Mouse (Mus musculus): ENCODE measurements around the gene Cenpv. TPM values are rescaled to one million over a fixed set of nuclear protein-coding genes. Genes with fewer than 3 reads are reported as not detected.

The Cenpv gene
- total RNA-seq, 1 experiment: 66.5 TPM

DNA sequence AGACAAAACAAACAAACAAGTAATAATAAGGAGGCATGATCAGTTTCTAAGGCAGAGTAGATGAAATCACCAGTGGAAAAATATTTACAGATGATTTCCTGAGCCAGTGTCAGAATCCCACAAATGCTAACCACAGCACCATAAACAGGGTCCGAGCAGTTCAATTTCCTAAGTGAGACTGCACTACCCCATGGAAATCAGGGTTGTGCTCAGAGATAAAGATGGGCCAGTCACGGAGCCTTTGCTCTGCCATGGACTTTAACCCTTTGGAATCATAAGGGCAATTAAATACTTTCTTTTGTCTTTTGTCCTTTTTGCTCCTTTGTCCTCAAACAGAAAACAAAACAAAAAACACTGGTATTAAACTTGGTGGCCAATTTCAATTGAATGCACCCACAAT, 16.8 kb downstream of the Cenpv start:
- no peaks in the 10 kb centered on the region for H3K9me3 ChIP-seq (ENCODE audit: control insufficient read depth, insufficient read depth, low read depth, low read length)
- TF ChIP-seq CHD2 (IDR thresholded peaks at IDR 0.05; ENCODE audit: low read depth, low read length): no peak
- TF ChIP-seq HCFC1 (IDR thresholded peaks at IDR 0.05; ENCODE audit: borderline replicate concordance, insufficient read depth, low read length): no peak
- no peak for TF ChIP-seq MAFK (IDR thresholded peaks at IDR 0.05; ENCODE audit: insufficient read depth, low read depth, low read length)
- TF ChIP-seq ZC3H11A (IDR thresholded peaks at IDR 0.05; ENCODE audit: borderline replicate concordance, low read depth, low read length): no peak
- TF ChIP-seq ZNF384 (IDR thresholded peaks at IDR 0.05; ENCODE audit: low read depth, low read length): no peak
- H3K4me1 ChIP-seq (ENCODE audit: control insufficient read depth in 2 of 2, insufficient read depth in 2 of 2, low read length in 2 of 2, poor library complexity in 1 of 2): peaks cover 0 to 11% of the 10 kb centered on the region in 2 experiments; a peak in 2 of 4 replicates
- no peak overlapping the region for H3K9ac ChIP-seq (ENCODE audit: insufficient read depth, low read depth, low read length, poor library complexity, severe bottlenecking)
- no peak for DNase-seq (ENCODE audit: low read depth, low spot score)
- H3K36me3 ChIP-seq (ENCODE audit: control insufficient read depth, insufficient read depth, low read length, poor library complexity, severe bottlenecking): peaks cover 9% of the 10 kb centered on the region
- in situ Hi-C loops (cut with MboI; ENCODE audit: low sequenced_read_pairs in 2 of 2, unreplicated experiment in 2 of 2): no loop called here
- no peak overlapping the region for H3K4me3 ChIP-seq (ENCODE audit: insufficient read depth in 1 of 2, low read depth in 1 of 2, low read length in 2 of 2, poor library complexity in 1 of 2, severe bottlenecking in 1 of 2)
- H3K27ac ChIP-seq (ENCODE audit: insufficient read depth, low read depth, low read length, poor library complexity, severe bottlenecking): no peak overlapping the region

DNA sequence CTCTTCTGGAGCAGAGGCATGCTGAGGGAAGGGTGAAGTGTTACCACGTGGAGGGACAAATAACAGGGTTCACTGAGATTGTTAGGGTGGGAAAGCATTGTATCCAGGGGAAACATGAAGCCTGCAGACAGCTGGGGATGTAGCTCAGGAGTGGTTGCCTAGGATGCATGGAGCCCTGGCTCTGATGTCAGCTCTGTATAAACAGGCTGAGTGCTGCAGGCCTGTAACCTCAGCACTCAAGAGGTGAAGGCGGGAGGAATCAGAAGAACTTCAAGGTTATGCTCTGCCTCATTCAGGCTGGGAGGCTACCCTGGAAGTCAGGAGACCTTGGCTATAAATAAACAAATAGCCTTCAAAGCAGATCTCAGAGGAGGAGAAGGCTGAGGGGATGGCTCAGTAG, 20.1 kb downstream of the Cenpv start:
- Histone ChIP-seq H3K27ac (ENCODE audit: insufficient read depth, low read depth, low read length, poor library complexity, severe bottlenecking) (no peak overlapping the region), H3K36me3 (ENCODE audit: control insufficient read depth, insufficient read depth, low read length, poor library complexity, severe bottlenecking) (no peaks in the 10 kb centered on the region), H3K4me3 (ENCODE audit: insufficient read depth in 1 of 2, low read depth in 1 of 2, low read length in 2 of 2, poor library complexity in 1 of 2, severe bottlenecking in 1 of 2) (no peak overlapping the region), H3K9ac (ENCODE audit: insufficient read depth, low read depth, low read length, poor library complexity, severe bottlenecking) (no peak overlapping the region), H3K9me3 (ENCODE audit: control insufficient read depth, insufficient read depth, low read depth, low read length) (no peaks in the 10 kb centered on the region), H3K4me1 (ENCODE audit: control insufficient read depth in 2 of 2, insufficient read depth in 2 of 2, low read length in 2 of 2, poor library complexity in 1 of 2) (peaks cover 0 to 8% of the 10 kb centered on the region in 2 experiments; a peak in 2 of 4 replicates)
- in situ Hi-C loops (cut with MboI; ENCODE audit: low sequenced_read_pairs in 2 of 2, unreplicated experiment in 2 of 2): no loop called here
- DNase-seq (ENCODE audit: low read depth, low spot score): no peak
- TF ChIP-seq MAFK (IDR thresholded peaks at IDR 0.05; ENCODE audit: insufficient read depth, low read depth, low read length) (no peak), ZNF384 (IDR thresholded peaks at IDR 0.05; ENCODE audit: low read depth, low read length) (no peak), ZC3H11A (IDR thresholded peaks at IDR 0.05; ENCODE audit: borderline replicate concordance, low read depth, low read length) (no peak), CHD2 (IDR thresholded peaks at IDR 0.05; ENCODE audit: low read depth, low read length) (no peak), HCFC1 (IDR thresholded peaks at IDR 0.05; ENCODE audit: borderline replicate concordance, insufficient read depth, low read length) (no peak)

DNA sequence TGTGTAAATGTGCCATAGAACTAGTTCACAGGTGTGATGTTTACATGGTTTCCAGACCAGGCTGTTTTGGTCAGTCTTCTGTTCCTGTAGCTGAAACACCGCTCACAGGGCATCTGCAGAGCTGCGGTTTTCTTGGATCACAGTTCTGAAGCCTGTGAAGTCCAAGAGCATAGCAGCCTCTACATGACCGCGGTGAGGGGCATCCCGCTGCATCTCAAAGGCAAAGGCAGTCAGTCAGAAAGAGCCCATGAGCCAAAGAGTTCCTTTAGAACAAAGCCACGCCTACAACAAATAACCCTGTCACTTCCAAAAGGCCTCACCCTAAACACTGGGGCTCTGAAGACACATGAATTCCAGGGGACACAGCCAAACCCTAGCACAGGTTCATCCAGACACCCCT, 25.8 kb downstream of the Cenpv start:
- peak overlapping the region; percentile 14 to 73; a peak in 3 of 4 replicates for H3K4me3 ChIP-seq (ENCODE audit: insufficient read depth in 1 of 2, low read depth in 1 of 2, low read length in 2 of 2, poor library complexity in 1 of 2, severe bottlenecking in 1 of 2)
- in situ Hi-C loops (cut with MboI; ENCODE audit: low sequenced_read_pairs in 2 of 2, unreplicated experiment in 2 of 2): no loop called here
- peak overlapping the region; percentile 100 for H3K27ac ChIP-seq (ENCODE audit: insufficient read depth, low read depth, low read length, poor library complexity, severe bottlenecking)

DNA sequence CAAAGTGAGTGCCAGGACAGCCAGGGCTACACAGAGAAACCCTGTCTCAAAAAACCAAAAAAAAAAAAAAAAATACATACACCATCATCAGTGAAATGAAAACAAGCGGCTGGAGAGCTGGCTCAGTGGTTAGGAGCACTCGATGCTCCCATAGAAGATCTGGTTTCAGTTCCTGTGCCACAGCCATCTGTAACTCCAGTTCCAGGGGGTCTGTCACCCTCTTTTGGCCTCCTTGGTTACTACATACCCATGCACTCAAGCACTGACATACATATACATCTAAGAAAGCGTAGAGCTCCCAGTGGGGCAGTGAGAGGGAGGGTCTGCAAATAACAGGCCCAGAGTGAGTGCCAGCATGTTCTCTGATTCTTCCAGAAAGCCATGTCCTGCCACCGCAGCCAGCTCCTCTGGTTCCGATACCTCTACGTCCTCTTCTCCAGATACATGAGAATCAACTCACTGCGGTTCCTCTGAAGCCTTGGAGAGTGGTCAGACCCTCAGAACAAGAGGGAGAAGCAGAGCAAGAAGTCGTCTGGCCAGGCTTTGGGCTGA, 26.5 kb downstream of the Cenpv start:
- Histone ChIP-seq H3K4me1 (ENCODE audit: control insufficient read depth in 2 of 2, insufficient read depth in 2 of 2, low read length in 2 of 2, poor library complexity in 1 of 2) (peaks cover 6 to 10% of the 10 kb centered on the region in 2 experiments; a peak in 2 of 4 replicates), H3K36me3 (ENCODE audit: control insufficient read depth, insufficient read depth, low read length, poor library complexity, severe bottlenecking) (peaks cover 18% of the 10 kb centered on the region), H3K27ac (ENCODE audit: insufficient read depth, low read depth, low read length, poor library complexity, severe bottlenecking) (peak overlapping the region; percentile 100), H3K9ac (ENCODE audit: insufficient read depth, low read depth, low read length, poor library complexity, severe bottlenecking) (peak overlapping the region; percentile 84), H3K4me3 (ENCODE audit: insufficient read depth in 1 of 2, low read depth in 1 of 2, low read length in 2 of 2, poor library complexity in 1 of 2, severe bottlenecking in 1 of 2) (peak overlapping the region; percentile 45 to 73), H3K9me3 (ENCODE audit: control insufficient read depth, insufficient read depth, low read depth, low read length) (no peaks in the 10 kb centered on the region)
- DNase-seq (ENCODE audit: low read depth, low spot score): no peak
- TF ChIP-seq ZC3H11A (IDR thresholded peaks at IDR 0.05; ENCODE audit: borderline replicate concordance, low read depth, low read length) (no peak), HCFC1 (IDR thresholded peaks at IDR 0.05; ENCODE audit: borderline replicate concordance, insufficient read depth, low read length) (0 out of 2 replicates have a peak, but pooled peaks have one; percentile 15), MAFK (IDR thresholded peaks at IDR 0.05; ENCODE audit: insufficient read depth, low read depth, low read length) (no peak), ZNF384 (IDR thresholded peaks at IDR 0.05; ENCODE audit: low read depth, low read length) (peak; percentile 35; the same call in 1 of the 2 replicates), CHD2 (IDR thresholded peaks at IDR 0.05; ENCODE audit: low read depth, low read length) (no peak)
- in situ Hi-C loops (cut with MboI; ENCODE audit: low sequenced_read_pairs in 2 of 2, unreplicated experiment in 2 of 2): no loop called here

More for the DNA sequence above, 25.8 kb downstream of the Cenpv start:
- H3K9ac ChIP-seq (ENCODE audit: insufficient read depth, low read depth, low read length, poor library complexity, severe bottlenecking): peak overlapping the region; percentile 84; the same call in 1 of the 2 replicates
- peaks cover 15% of the 10 kb centered on the region for H3K36me3 ChIP-seq (ENCODE audit: control insufficient read depth, insufficient read depth, low read length, poor library complexity, severe bottlenecking)
- no peak for TF ChIP-seq MAFK (IDR thresholded peaks at IDR 0.05; ENCODE audit: insufficient read depth, low read depth, low read length)
- no peak for TF ChIP-seq HCFC1 (IDR thresholded peaks at IDR 0.05; ENCODE audit: borderline replicate concordance, insufficient read depth, low read length)
- TF ChIP-seq CHD2 (IDR thresholded peaks at IDR 0.05; ENCODE audit: low read depth, low read length): 0 out of 2 replicates have a peak, but pooled peaks have one; percentile 6
- no peaks in the 10 kb centered on the region for H3K9me3 ChIP-seq (ENCODE audit: control insufficient read depth, insufficient read depth, low read depth, low read length)
- DNase-seq (ENCODE audit: low read depth, low spot score): no peak
- peaks cover 6 to 13% of the 10 kb centered on the region in 2 experiments; a peak in 2 of 4 replicates for H3K4me1 ChIP-seq (ENCODE audit: control insufficient read depth in 2 of 2, insufficient read depth in 2 of 2, low read length in 2 of 2, poor library complexity in 1 of 2)
